Mouse (Mus musculus): ENCODE measurements around the gene Lpp. TPM values are rescaled to one million over a fixed set of nuclear protein-coding genes. Genes with fewer than 3 reads are reported as not detected.

Lpp gene
- polyA plus RNA-seq, 1 experiment = 8.1 TPM

DNA sequence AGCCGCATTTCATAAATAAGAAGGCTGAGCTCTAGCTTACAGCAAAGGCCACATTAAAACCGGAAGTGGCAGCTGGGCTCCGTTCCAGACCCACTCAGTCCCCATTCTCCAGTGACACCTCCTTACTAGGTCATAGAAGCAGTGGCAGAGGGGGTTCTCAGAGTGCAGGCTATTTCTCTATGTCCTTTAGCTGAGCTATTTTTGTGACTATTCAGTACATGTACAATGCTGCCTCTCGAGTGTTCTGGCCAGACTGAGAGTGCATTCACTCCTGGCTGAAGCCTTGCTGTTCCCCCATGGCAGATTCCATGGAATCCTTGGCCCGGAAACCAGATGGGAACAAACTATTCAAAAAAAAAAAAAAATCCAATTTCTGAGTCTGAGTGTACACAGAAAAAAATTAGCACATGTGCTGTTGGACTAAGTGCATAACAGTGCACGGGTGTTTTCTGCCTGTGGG lies 94.5 kb downstream of the Lpp start:
- Histone ChIP-seq H3K27me3 (ENCODE audit: control insufficient read depth, insufficient read depth, low read length) (no peaks in the 10 kb centered on the region), H3K27ac (ENCODE audit: insufficient read depth, low read length) (peak overlapping the region; percentile 47; the same call in 1 of the 2 replicates), H3K4me3 (replicated peaks; ENCODE audit: insufficient read depth, low read depth, low read length) (no peak overlapping the region), H3K4me1 (ENCODE audit: control insufficient read depth, insufficient read depth, low read length) (peaks cover 46% of the 10 kb centered on the region)
- no peak for TF ChIP-seq POLR2A (IDR thresholded peaks at IDR 0.05; ENCODE audit: borderline replicate concordance, insufficient read depth, low read length)
- no peak for TF ChIP-seq CTCF (IDR thresholded peaks at IDR 0.05; ENCODE audit: borderline replicate concordance, insufficient read depth, low read depth, low read length)
- WGBS = 31% methylated on average over 6 of the region's 6 CpGs
- DNase-seq = peak in 1 of 2 experiments; percentile 49

DNA sequence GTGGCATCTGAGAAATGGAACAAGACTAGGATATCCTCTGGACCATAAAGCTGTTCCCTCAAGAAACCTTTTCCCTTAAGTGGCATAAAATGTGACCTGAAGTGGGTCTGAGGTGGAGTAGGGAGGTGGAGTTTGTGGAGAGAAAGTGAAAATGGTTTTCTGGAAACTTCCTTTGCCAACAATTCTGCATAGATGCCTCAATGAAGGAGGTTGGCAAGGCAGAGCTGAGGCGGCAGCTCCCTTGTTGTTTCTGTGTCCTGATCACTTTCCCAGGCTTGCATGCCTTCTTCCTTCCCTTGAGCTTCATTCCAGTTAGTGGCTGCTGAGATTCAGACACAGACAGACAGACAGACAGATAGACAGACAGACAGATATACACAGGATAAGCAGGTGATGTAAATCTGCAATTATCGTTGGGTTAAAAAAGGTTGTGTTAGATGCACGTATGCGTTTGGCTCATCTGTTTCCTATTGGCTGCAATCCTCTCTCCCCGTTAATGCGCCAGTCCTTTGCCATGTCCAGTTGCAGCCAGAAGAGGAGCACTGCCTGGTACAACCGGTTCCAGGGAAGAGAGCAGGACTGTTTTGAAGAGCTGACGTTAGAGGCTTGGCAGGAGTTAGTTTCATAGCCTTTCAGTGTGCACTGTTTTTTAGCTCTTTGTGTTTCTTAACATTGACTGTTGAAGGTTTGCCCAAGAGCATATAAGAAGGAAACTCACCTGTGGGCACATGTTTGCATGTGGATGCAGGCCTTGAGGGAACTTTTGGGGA lies 96.4 kb downstream of the Lpp start:
- Histone ChIP-seq H3K4me1 (ENCODE audit: control insufficient read depth, insufficient read depth, low read length) (peaks cover 33% of the 10 kb centered on the region), H3K4me3 (replicated peaks; ENCODE audit: insufficient read depth, low read depth, low read length) (no peak overlapping the region), H3K27me3 (ENCODE audit: control insufficient read depth, insufficient read depth, low read length) (no peaks in the 10 kb centered on the region), H3K27ac (ENCODE audit: insufficient read depth, low read length) (no peak overlapping the region)
- 73% methylated on average over 8 of the region's 8 CpGs for WGBS
- TF ChIP-seq POLR2A (IDR thresholded peaks at IDR 0.05; ENCODE audit: borderline replicate concordance, insufficient read depth, low read length) (no peak), CTCF (IDR thresholded peaks at IDR 0.05; ENCODE audit: borderline replicate concordance, insufficient read depth, low read depth, low read length) (no peak)
- no peak for DNase-seq

DNA sequence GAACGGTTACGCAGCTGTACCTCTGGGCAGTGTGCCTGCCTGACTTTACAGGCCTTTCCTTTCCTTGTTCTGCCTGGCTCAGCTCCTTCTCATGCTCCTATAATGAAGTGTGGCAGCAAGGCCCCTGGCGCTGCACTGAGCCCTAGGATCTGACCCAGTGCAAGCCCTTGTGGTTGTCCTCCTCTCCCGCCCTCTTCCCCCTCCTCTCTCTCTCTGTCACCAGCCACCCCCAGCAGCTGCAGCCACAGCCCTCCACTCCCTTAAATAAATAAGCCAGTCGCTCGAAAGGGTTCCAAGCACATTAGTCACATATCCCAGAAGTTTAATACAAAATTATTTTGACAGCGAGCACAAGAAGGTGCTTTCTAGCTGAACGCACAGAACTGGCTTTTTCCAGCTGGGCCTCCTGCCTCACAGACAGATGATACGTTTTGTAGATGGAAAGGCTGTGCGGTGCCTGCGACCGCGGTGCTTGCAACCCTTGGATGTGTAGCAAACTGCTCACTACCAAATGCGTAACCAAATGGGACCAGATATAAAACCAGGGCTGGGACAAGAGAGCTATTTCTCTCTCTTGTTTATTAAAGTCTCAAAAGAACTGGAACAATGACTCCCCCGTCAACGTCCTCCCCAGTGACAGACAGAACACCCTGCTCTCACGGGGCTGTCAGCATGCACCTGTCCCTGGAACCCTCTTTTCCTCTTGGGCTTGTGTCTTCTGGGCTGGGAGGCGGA lies 97.6 kb downstream of the Lpp start:
- H3K27me3 ChIP-seq (ENCODE audit: control insufficient read depth, insufficient read depth, low read length) = no peaks in the 10 kb centered on the region
- no peak for DNase-seq
- no peak for TF ChIP-seq CTCF (IDR thresholded peaks at IDR 0.05; ENCODE audit: borderline replicate concordance, insufficient read depth, low read depth, low read length)
- no peak for TF ChIP-seq POLR2A (IDR thresholded peaks at IDR 0.05; ENCODE audit: borderline replicate concordance, insufficient read depth, low read length)
- H3K4me3 ChIP-seq (replicated peaks; ENCODE audit: insufficient read depth, low read depth, low read length) = no peak overlapping the region
- no peak overlapping the region for H3K27ac ChIP-seq (ENCODE audit: insufficient read depth, low read length)
- 47% methylated on average over 18 of the region's 18 CpGs for WGBS
- peaks cover 36% of the 10 kb centered on the region for H3K4me1 ChIP-seq (ENCODE audit: control insufficient read depth, insufficient read depth, low read length)

DNA sequence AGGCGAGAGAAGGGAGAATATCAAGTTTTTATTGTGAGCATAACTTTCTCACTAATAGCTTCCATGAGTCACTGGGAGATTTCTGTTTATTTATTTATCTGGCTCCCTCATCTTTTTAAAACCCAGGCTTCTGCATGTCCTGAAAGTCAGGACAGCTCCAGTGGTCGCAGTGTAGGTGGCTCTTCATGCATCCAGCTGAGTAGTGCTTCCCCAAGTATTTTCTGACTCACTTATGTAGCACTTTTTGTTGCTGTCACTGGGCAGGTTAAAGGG lies 98.1 kb downstream of the Lpp start:
- H3K27ac ChIP-seq (ENCODE audit: insufficient read depth, low read length) = no peak overlapping the region
- TF ChIP-seq CTCF (IDR thresholded peaks at IDR 0.05; ENCODE audit: borderline replicate concordance, insufficient read depth, low read depth, low read length) (no peak), POLR2A (IDR thresholded peaks at IDR 0.05; ENCODE audit: borderline replicate concordance, insufficient read depth, low read length) (no peak)

DNA sequence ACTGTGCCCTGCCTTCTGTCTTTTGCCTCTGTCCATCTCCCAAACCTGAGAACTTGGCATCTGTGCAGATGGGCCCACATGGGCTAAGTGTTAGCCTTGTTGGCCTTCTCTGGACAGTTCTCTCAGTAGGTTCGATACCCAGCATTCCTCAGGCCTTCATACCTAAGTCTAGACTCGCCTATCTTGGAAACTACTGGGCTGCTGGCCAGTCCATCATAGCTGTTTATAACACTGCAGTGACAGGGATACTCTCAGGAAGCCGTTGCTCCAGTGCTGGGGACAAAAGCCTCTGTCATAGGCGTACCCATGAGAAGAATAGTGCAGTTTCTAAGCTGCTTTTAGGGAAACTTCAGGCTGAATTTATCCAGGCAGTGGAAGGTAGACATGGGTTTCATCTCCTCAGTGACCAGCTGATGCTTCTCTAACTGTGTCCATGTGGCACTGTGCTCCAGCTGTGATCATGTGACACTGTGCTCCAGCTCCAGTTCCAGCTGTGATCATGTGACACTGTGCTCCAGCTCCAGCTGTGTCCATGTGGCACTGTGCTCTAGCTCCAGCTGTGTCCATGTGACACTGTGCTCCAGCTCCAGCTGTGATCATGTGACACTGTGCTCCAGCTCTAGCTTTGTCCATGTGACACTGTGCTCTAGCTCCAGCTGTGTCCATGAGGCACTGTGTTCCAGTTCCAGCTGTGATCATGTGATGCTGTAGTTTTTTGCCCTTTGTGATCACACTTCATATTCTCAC lies 99.1 kb downstream of the Lpp start:
- Histone ChIP-seq H3K27me3 (ENCODE audit: control insufficient read depth, insufficient read depth, low read length) (no peaks in the 10 kb centered on the region), H3K4me1 (ENCODE audit: control insufficient read depth, insufficient read depth, low read length) (peaks cover 36% of the 10 kb centered on the region), H3K4me3 (replicated peaks; ENCODE audit: insufficient read depth, low read depth, low read length) (no peak overlapping the region), H3K27ac (ENCODE audit: insufficient read depth, low read length) (no peak overlapping the region)
- no peak for TF ChIP-seq CTCF (IDR thresholded peaks at IDR 0.05; ENCODE audit: borderline replicate concordance, insufficient read depth, low read depth, low read length)
- no peak for TF ChIP-seq POLR2A (IDR thresholded peaks at IDR 0.05; ENCODE audit: borderline replicate concordance, insufficient read depth, low read length)
- no peak for DNase-seq
- 62% methylated on average over 4 of the region's 4 CpGs for WGBS

More for the DNA sequence above, 98.1 kb downstream of the Lpp start:
- Histone ChIP-seq H3K4me1 (ENCODE audit: control insufficient read depth, insufficient read depth, low read length) (peaks cover 36% of the 10 kb centered on the region), H3K4me3 (replicated peaks; ENCODE audit: insufficient read depth, low read depth, low read length) (no peak overlapping the region), H3K27me3 (ENCODE audit: control insufficient read depth, insufficient read depth, low read length) (no peaks in the 10 kb centered on the region)
- 88% methylated on average over 2 of the region's 2 CpGs for WGBS
- no peak for DNase-seq

GRCm38 (mm10) chr16:24494531-24494930 lies 101.2 kb downstream of the Lpp start:
- Histone ChIP-seq H3K27me3 (ENCODE audit: control insufficient read depth, insufficient read depth, low read length) (no peaks in the 10 kb centered on the region), H3K4me3 (replicated peaks; ENCODE audit: insufficient read depth, low read depth, low read length) (no peak overlapping the region), H3K27ac (ENCODE audit: insufficient read depth, low read length) (no peak overlapping the region), H3K4me1 (ENCODE audit: control insufficient read depth, insufficient read depth, low read length) (peaks cover 25% of the 10 kb centered on the region)
- no peak for DNase-seq
- TF ChIP-seq POLR2A (IDR thresholded peaks at IDR 0.05; ENCODE audit: borderline replicate concordance, insufficient read depth, low read length) (no peak), CTCF (IDR thresholded peaks at IDR 0.05; ENCODE audit: borderline replicate concordance, insufficient read depth, low read depth, low read length) (no peak)
- WGBS = 63% methylated on average over 6 of the region's 6 CpGs

DNA sequence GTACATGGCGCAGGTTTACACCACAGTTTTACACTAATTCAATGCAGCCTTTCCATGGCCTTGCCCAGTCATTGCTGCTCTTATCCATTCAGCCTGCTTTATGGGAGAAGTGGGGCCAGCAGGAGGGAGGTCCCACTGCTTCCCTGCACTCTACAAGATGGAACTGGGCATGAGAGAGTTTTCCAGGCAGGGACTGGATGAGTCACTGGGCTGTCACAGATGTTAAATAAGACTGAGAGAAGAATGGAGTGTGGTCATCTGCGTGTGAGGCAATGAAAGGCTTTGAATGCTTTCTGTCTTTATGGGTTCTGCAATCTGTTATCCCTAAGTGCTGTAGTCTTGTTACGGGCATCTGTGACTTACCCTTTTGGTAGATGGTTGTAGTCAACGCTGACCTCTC lies 102.2 kb downstream of the Lpp start:
- Histone ChIP-seq H3K27ac (ENCODE audit: insufficient read depth, low read length) (no peak overlapping the region), H3K27me3 (ENCODE audit: control insufficient read depth, insufficient read depth, low read length) (no peaks in the 10 kb centered on the region), H3K4me1 (ENCODE audit: control insufficient read depth, insufficient read depth, low read length) (peaks cover 22% of the 10 kb centered on the region), H3K4me3 (replicated peaks; ENCODE audit: insufficient read depth, low read depth, low read length) (no peak overlapping the region)
- no peak for TF ChIP-seq CTCF (IDR thresholded peaks at IDR 0.05; ENCODE audit: borderline replicate concordance, insufficient read depth, low read depth, low read length)
- no peak for TF ChIP-seq POLR2A (IDR thresholded peaks at IDR 0.05; ENCODE audit: borderline replicate concordance, insufficient read depth, low read length)
- 86% methylated on average over 4 of the region's 4 CpGs for WGBS
- DNase-seq = no peak

Data from cerebellum, adult 2 months (tissue).